Mouse (Mus musculus) embryo, embryonic 11 days (tissue): Measurements from ENCODE around the gene Mrps17.

Experiments
- DNase-seq: peaks from one replicate; pipeline ENCODE4 v3.0.0-alpha.2; 2015

Gene Mrps17

GRCm38 (mm10) chr5:129742903-129743488 lies 27.7 kb downstream of the Mrps17 start:
- no peak for DNase-seq

GRCm38 (mm10) chr5:129744050-129744449 lies 28.8 kb downstream of the Mrps17 start:
- no peak for DNase-seq

DNA sequence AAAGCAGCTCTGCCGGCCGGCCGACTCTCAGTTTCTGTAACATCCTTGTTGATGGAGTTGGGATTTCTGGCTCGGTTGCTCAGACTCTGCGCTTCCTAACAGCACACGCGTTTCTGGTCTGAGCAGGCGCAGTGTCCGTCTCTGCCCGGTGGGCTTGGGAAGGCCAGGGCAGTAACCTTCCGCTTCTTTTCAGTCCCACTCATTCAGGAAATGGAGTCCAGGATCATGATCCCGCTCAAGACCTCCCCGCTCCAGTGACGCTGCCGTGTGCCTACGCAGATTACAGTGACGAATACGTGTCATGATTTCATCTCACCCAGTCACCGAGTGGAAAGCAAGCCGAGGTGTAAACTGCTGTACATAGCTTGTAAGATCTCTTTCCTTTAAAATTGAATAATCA lies 41.6 kb downstream of the Mrps17 start:
- DNase-seq: no peak

DNA sequence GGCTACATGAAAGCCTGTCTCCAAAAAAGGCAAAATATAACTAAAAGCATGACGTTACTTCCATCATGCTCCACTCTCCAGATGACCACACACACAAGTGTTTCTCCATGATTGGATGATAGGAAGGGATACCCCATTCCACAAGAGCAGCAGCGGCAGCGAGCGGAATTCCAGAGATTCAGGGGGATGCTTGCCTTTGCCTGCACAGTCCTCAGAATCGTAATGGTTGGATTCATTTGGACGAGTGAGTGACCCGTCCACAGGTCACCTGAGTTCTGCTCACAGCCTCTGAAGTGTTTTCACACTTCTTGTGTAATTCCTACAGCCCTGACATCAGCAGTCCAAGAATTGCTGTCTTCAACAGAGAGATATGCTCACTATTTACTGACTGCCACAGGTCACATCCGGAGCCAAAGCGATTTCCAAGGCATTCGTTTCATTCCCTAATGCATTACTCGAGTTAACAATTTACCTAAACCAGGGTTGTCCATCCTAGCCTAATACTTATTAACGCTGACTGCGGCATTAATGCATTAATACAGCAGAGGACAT lies 44.7 kb downstream of the Mrps17 start:
- DNase-seq: no peak

GRCm38 (mm10) chr5:129761865-129762540 lies 46.7 kb downstream of the Mrps17 start:
- DNase-seq: peak; percentile 19

GRCm38 (mm10) chr5:129770443-129771355 lies 55.4 kb downstream of the Mrps17 start:
- DNase-seq: no peak
